Mouse (Mus musculus): Measurements from ENCODE around the gene Esr2.

Esr2 gene

GRCm38 (mm10) chr12:76085956-76086905, 90.8 kb downstream of the Esr2 start:
- DNase-seq (ENCODE audit: low read depth) = no peak

- no peak for DNase-seq (ENCODE audit: low read depth)
Observed at GRCm38 (mm10) chr12:76085066-76085465, 92.0 kb downstream of the Esr2 start.

GRCm38 (mm10) chr12:76081557-76082211, 95.4 kb downstream of the Esr2 start:
- DNase-seq (ENCODE audit: low read depth) = no peak

GRCm38 (mm10) chr12:76080876-76081556, 96.0 kb downstream of the Esr2 start:
- DNase-seq (ENCODE audit: low read depth) = no peak

GRCm38 (mm10) chr12:76073981-76074380, 103.1 kb downstream of the Esr2 start:
- DNase-seq (ENCODE audit: low read depth) = no peak

GRCm38 (mm10) chr12:76073066-76073826, 103.8 kb downstream of the Esr2 start:
- no peak for DNase-seq (ENCODE audit: low read depth)

GRCm38 (mm10) chr12:76071935-76072849, 104.9 kb downstream of the Esr2 start:
- no peak for DNase-seq (ENCODE audit: low read depth)

All from c-Kit-positive CD71-negative TER-119-negative erythroid progenitor cells, embryonic 14.5 days (primary cell).